Mouse (Mus musculus) C2C12 (cell line): Measurements from ENCODE around the gene Aldh9a1.

Source experiments
- CTCF ChIP-seq: IDR thresholded peaks from one replicate; pipeline ENCODE4 v1.5.1; 2011; ENCODE audit not compliant: control insufficient read depth, insufficient read depth, insufficient read length
- MAX ChIP-seq: IDR thresholded peaks from one replicate; pipeline ENCODE4 v1.6.1; 2011; ENCODE audit warnings: mild to moderate bottlenecking, control low read depth
- MYOD1 ChIP-seq: IDR thresholded peaks from one replicate; pipeline ENCODE4 v1.6.1; 2011; ENCODE audit warnings: low read depth; ENCODE audit not compliant: control insufficient read depth, insufficient read length

GRCm38 (mm10) chr1:167357387-167357786 is 7.6 kb downstream of the Aldh9a1 start:
- no peak for TF ChIP-seq CTCF
- no peak for TF ChIP-seq MAX
- TF ChIP-seq MYOD1: no peak
